Comparison of ENCODE assay signal across 22 mouse cellular contexts in the genomic region with DNA sequence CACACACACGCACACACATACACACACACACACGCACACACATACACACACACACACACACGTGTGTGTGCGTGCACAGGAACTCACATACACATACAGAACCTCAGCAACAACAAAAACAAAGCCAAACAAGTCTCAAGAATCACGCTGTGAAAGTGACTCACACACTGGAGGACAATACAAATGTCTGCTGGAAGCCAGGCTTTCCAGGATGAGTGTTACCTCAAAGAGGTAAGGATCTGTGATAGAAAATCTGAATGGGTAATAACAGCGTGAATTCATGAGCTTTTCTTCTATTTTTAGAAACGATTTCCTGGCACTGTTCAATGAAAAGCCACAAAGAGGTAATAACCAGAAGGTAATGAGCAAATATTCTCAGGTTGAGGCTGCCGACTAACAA. TPM values are rescaled to one million over a fixed set of nuclear protein-coding genes. Genes with fewer than 3 reads are reported as not detected.
DNase-seq lines count a peak whose midpoint lies in the region; ATAC-seq lines count a peak whose summit lies in the region.
"Had no signal": no experiment of that assay in that cellular context is flagged by ENCODE, and none has a peak within 500 bp of the region (broad histone marks: within the 10 kb centered on the region; RNA-seq: fewer than 3 reads in every experiment).

No protein-coding gene starts in this region.

- H3K9ac ChIP-seq in hindbrain, embryonic 15.5 days, result no peak overlapping the region
- no peak overlapping the region for H3K9ac ChIP-seq in hindbrain, embryonic 11.5 days (ENCODE audit: low read depth, low read length)
- H3K9ac ChIP-seq: embryonic facial prominence, embryonic 12.5 days; forebrain, embryonic 12.5 days had no signal

- no peaks in the 10 kb centered on the region for H3K4me1 ChIP-seq in hindbrain, embryonic 15.5 days (replicated peaks)
- H3K4me1 ChIP-seq in hindbrain, embryonic 11.5 days (replicated peaks; ENCODE audit: control insufficient read depth, insufficient read depth, low read length), result no peaks in the 10 kb centered on the region
- H3K4me1 ChIP-seq: embryonic facial prominence, embryonic 10.5 days; embryonic facial prominence, embryonic 12.5 days; forebrain, embryonic 12.5 days had no signal

- H3K36me3 ChIP-seq in hindbrain, embryonic 15.5 days, result peaks cover 27% of the 10 kb centered on the region
- no peaks in the 10 kb centered on the region; the same call in 1 of the 2 replicates for H3K36me3 ChIP-seq in hindbrain, embryonic 11.5 days (ENCODE audit: control insufficient read depth, insufficient read depth, low read length)

- no peaks in the 10 kb centered on the region for H3K27me3 ChIP-seq in hindbrain, embryonic 15.5 days
- no peaks in the 10 kb centered on the region for H3K27me3 ChIP-seq in hindbrain, embryonic 11.5 days (ENCODE audit: control insufficient read depth, insufficient read depth, low read length)
- H3K27me3 ChIP-seq: CH12.LX; embryonic facial prominence, embryonic 12.5 days; forebrain, embryonic 12.5 days; Patski had no signal

- WGBS in hindbrain, embryonic 15.5 days, result 84% methylated on average over 8 of the region's 8 CpGs
- 89% methylated on average over 8 of the region's 8 CpGs for WGBS in hindbrain, embryonic 11.5 days

- no peak for DNase-seq in cerebellum, postnatal 10 days
- DNase-seq in cerebellum, adult 9-10 months, result peak; percentile 14
- no peak for DNase-seq in cerebellum, adult 8-10 months
- DNase-seq in hindbrain, embryonic 11.5 days (ENCODE audit: low spot score), result no peak
- peak; percentile 51 for DNase-seq in R1 (ENCODE audit: low read depth, low spot score)
- no peak for DNase-seq in lung, postnatal 36 days
- DNase-seq: adrenal gland, adult 2 months; adrenal gland, postnatal 10 days; adrenal gland, postnatal 25 days; B cell, adult 2 months; cerebellum, adult 11 months had no signal

- H3K27ac ChIP-seq in hindbrain, embryonic 15.5 days (replicated peaks), result peak overlapping the region; percentile 25; the same call in 1 of the 2 replicates
- no peak overlapping the region for H3K27ac ChIP-seq in hindbrain, embryonic 11.5 days (ENCODE audit: low read depth, low read length)
- H3K27ac ChIP-seq: embryonic facial prominence, embryonic 10.5 days; embryonic facial prominence, embryonic 12.5 days; forebrain, embryonic 12.5 days had no signal

- no peak overlapping the region for H3K4me3 ChIP-seq in hindbrain, embryonic 15.5 days
- H3K4me3 ChIP-seq in hindbrain, embryonic 11.5 days (ENCODE audit: low read depth, low read length), result no peak overlapping the region
- H3K4me3 ChIP-seq: embryonic facial prominence, embryonic 10.5 days; embryonic facial prominence, embryonic 12.5 days; forebrain, embryonic 12.5 days had no signal

- ATAC-seq in cerebellum, adult (ENCODE audit: insufficient number of reproducible peaks, low FRiP score, low TSS enrichment), result 0 out of 2 replicates have a peak, but pooled peaks have one; percentile 49
- ATAC-seq in hindbrain, embryonic 15.5 days (ENCODE audit: low FRiP score, low read depth), result no peak
- ATAC-seq in hindbrain, embryonic 11.5 days (ENCODE audit: low FRiP score), result no peak
- ATAC-seq: CD4-positive, CD25-positive, alpha-beta regulatory T cell, adult 4 months; forebrain, embryonic 14.5 days; forebrain, embryonic 16.5 days; Patski had no signal

- H3K9me3 ChIP-seq in hindbrain, embryonic 15.5 days, result no peaks in the 10 kb centered on the region
- H3K9me3 ChIP-seq in hindbrain, embryonic 11.5 days (ENCODE audit: control insufficient read depth, low read length), result no peaks in the 10 kb centered on the region
- H3K9me3 ChIP-seq: embryonic facial prominence, embryonic 10.5 days; embryonic facial prominence, embryonic 12.5 days; forebrain, embryonic 12.5 days; G1E had no signal

- no peak overlapping the region for H3K4me2 ChIP-seq in hindbrain, embryonic 15.5 days
- H3K4me2 ChIP-seq in hindbrain, embryonic 11.5 days (replicated peaks; ENCODE audit: low read depth, low read length), result no peak overlapping the region
- H3K4me2 ChIP-seq: embryonic facial prominence, embryonic 12.5 days; forebrain, embryonic 12.5 days had no signal

RNA-seq across cellular contexts. Expression of a gene that starts 59.8 kb away (rescaled TPM):
- polyA plus RNA-seq in hindbrain, embryonic 15.5 days (2015; fragmentation: Nextera tagmentation; extraction: Ambion mirVana), result 220 and 232 TPM in 2 replicates
- polyA plus RNA-seq in hindbrain, embryonic 11.5 days (2014; fragmentation: Nextera tagmentation; extraction: Ambion mirVana), result 147 and 156 TPM in 2 replicates

Comparison
In these comparisons a context has a peak if more than half of its experiments do, and no peak if none do; other contexts are left out.
1. DNase-seq: peak in cerebellum, adult 9-10 months (single experiment) and R1 (single experiment); none in cerebellum, postnatal 10 days (0 of 2), cerebellum, adult 8-10 months (single experiment), hindbrain, embryonic 11.5 days (single experiment) and lung, postnatal 36 days (single experiment).